Mouse (Mus musculus) CH12.LX (cell line): ENCODE measurements around the gene Ubash3a. TPM values are rescaled to one million over a fixed set of nuclear protein-coding genes. Genes with fewer than 3 reads are reported as not detected.

Experiments
- DNase-seq: peaks from one replicate; pipeline ENCODE4 v3.0.0-alpha.2; 2013; ENCODE audit errors: extremely low read depth
- H3K27ac ChIP-seq: 2 replicates; pipeline ENCODE4 v1.5.1; 2012; ENCODE audit warnings: low read depth, mild to moderate bottlenecking, control low read depth, moderate library complexity; ENCODE audit not compliant: insufficient read depth
- H3K27me3 ChIP-seq: replicated peaks from 2 replicates; pipeline ENCODE3; 2012; ENCODE audit warnings: inconsistent platforms
- H3K36me3 ChIP-seq, 2 experiments: replicated peaks in 1 of 2; 2 replicates each; pipeline versions ENCODE3 to v1.6.1; 2012; ENCODE audit warnings: inconsistent platforms in 1 of 2, low read length in 1 of 2, mild to moderate bottlenecking in 1 of 2, mixed read lengths in 1 of 2, moderate library complexity in 1 of 2; ENCODE audit not compliant: control insufficient read depth in 1 of 2, insufficient read depth in 1 of 2
- H3K4me1 ChIP-seq, 2 experiments: 2 replicates each; pipeline ENCODE4 v1.6.1; 2012; ENCODE audit warnings: inconsistent platforms in 1 of 2, moderate library complexity in 1 of 2; ENCODE audit not compliant: insufficient read depth in 2 of 2, control insufficient read depth in 1 of 2
- H3K4me2 ChIP-seq: 2 replicates; pipeline ENCODE4 v1.6.1; 2012; ENCODE audit warnings: low read depth, mild to moderate bottlenecking, control low read depth; ENCODE audit not compliant: poor library complexity, insufficient read depth, severe bottlenecking
- H3K4me3 ChIP-seq, 3 experiments: fragments of 150-350 bp in 1 of 3; sonication (generic) in 1 of 3; replicated peaks in 1 of 3; 2 replicates each; pipeline versions ENCODE3 to v1.5.1; 2011 to 2012; ENCODE audit warnings: low read depth in 2 of 3, low read length in 2 of 3, mild to moderate bottlenecking in 2 of 3, moderate library complexity in 2 of 3, control low read depth in 1 of 3, improper control_type of control experiment in 1 of 3, inconsistent platforms in 1 of 3, mixed read lengths in 1 of 3; ENCODE audit not compliant: poor library complexity in 1 of 3
- H3K79me2 ChIP-seq: replicated peaks from 2 replicates; pipeline ENCODE4 v1.6.1; 2012; ENCODE audit warnings: mild to moderate bottlenecking, moderate library complexity; ENCODE audit not compliant: control insufficient read depth, poor library complexity, insufficient read depth, severe bottlenecking; ENCODE audit errors: extremely low read depth
- H3K9ac ChIP-seq: 2 replicates; pipeline ENCODE4 v1.6.1; 2012; ENCODE audit warnings: low read depth, mild to moderate bottlenecking, control low read depth, moderate library complexity; ENCODE audit not compliant: insufficient read depth
- H3K9me3 ChIP-seq: replicated peaks from 2 replicates; pipeline ENCODE3; 2012; ENCODE audit warnings: low read length, inconsistent platforms, mixed read lengths
- BHLHE40 ChIP-seq: IDR thresholded peaks from 2 replicates; pipeline ENCODE4 v1.6.1; 2011; ENCODE audit warnings: mild to moderate bottlenecking, low read depth, low read length, improper control_type of control experiment
- CHD2 ChIP-seq: IDR thresholded peaks from 2 replicates; pipeline ENCODE4 v1.6.1; 2011; ENCODE audit warnings: low read length, improper control_type of control experiment
- CTCF ChIP-seq, 2 experiments: IDR thresholded peaks in 1 of 2; conservative IDR thresholded peaks in 1 of 2; 2 replicates each; pipeline ENCODE4 v1.5.1; 2011 to 2012; ENCODE audit warnings: low read depth in 2 of 2, low read length in 2 of 2, improper control_type of control experiment in 1 of 2, inconsistent platforms in 1 of 2, mild to moderate bottlenecking in 1 of 2, moderate library complexity in 1 of 2
- ELF1 ChIP-seq: IDR thresholded peaks from 2 replicates; pipeline ENCODE4 v1.6.1; 2014; ENCODE audit warnings: low read depth, mild to moderate bottlenecking, inconsistent platforms, low read length, improper control_type of control experiment
- EP300 ChIP-seq: IDR thresholded peaks from 2 replicates; pipeline ENCODE4 v1.6.1; 2011; ENCODE audit warnings: low read length, improper control_type of control experiment
- HCFC1 ChIP-seq: IDR thresholded peaks from 2 replicates; pipeline ENCODE4 v1.6.1; 2012; ENCODE audit warnings: low read depth, mild to moderate bottlenecking, inconsistent platforms, low read length, improper control_type of control experiment
- JUN ChIP-seq: IDR thresholded peaks from 2 replicates; pipeline ENCODE4 v1.6.1; 2011; ENCODE audit warnings: low read depth, mild to moderate bottlenecking, low read length, improper control_type of control experiment, moderate library complexity; ENCODE audit not compliant: insufficient read depth
- JUND ChIP-seq: conservative IDR thresholded peaks from 2 replicates; pipeline ENCODE4 v1.6.1; 2011; ENCODE audit warnings: low read depth, low read length, improper control_type of control experiment
- KAT2A ChIP-seq: IDR thresholded peaks from 2 replicates; pipeline ENCODE4 v1.6.1; 2012; ENCODE audit warnings: low read length, improper control_type of control experiment, inconsistent platforms; ENCODE audit not compliant: insufficient replicate concordance
- MAFK ChIP-seq: IDR thresholded peaks from 2 replicates; pipeline ENCODE4 v1.6.1; 2011; ENCODE audit warnings: low read length, improper control_type of control experiment; ENCODE audit not compliant: insufficient replicate concordance
- MAZ ChIP-seq: IDR thresholded peaks from 2 replicates; pipeline ENCODE4 v1.6.1; 2012; ENCODE audit warnings: low read depth, mild to moderate bottlenecking, inconsistent platforms, low read length, improper control_type of control experiment, moderate library complexity
- MXI1 ChIP-seq: IDR thresholded peaks from 2 replicates; pipeline ENCODE4 v1.6.1; 2011; ENCODE audit warnings: mild to moderate bottlenecking, low read depth, low read length, improper control_type of control experiment
- MYC ChIP-seq: IDR thresholded peaks from 2 replicates; pipeline ENCODE4 v1.6.1; 2011; ENCODE audit warnings: low read depth, mild to moderate bottlenecking, improper control_type of control experiment, low read length
- NRF1 ChIP-seq: IDR thresholded peaks from 2 replicates; pipeline ENCODE4 v1.6.1; 2014; ENCODE audit warnings: low read depth, mild to moderate bottlenecking, inconsistent platforms, low read length, improper control_type of control experiment, moderate library complexity
- PAX5 ChIP-seq: IDR thresholded peaks from 2 replicates; pipeline ENCODE4 v1.6.1; 2012; ENCODE audit warnings: low read length, inconsistent platforms, mixed read lengths
- POLR2A ChIP-seq: IDR thresholded peaks from 2 replicates; pipeline ENCODE4 v1.6.1; 2011; ENCODE audit warnings: low read depth, mild to moderate bottlenecking, improper control_type of control experiment, low read length
- POLR2AphosphoS2 ChIP-seq: IDR thresholded peaks from 2 replicates; pipeline ENCODE4 v1.6.1; 2011; ENCODE audit warnings: low read depth, low read length, improper control_type of control experiment
- RAD21 ChIP-seq: IDR thresholded peaks from 2 replicates; pipeline ENCODE4 v1.6.1; 2011; ENCODE audit warnings: low read depth, mild to moderate bottlenecking, low read length, improper control_type of control experiment, moderate library complexity
- RCOR1 ChIP-seq: conservative IDR thresholded peaks from 2 replicates; pipeline ENCODE4 v1.6.1; 2012; ENCODE audit warnings: low read depth, mild to moderate bottlenecking, inconsistent platforms, low read length, improper control_type of control experiment
- SIN3A ChIP-seq: IDR thresholded peaks from 2 replicates; pipeline ENCODE4 v1.6.1; 2012; ENCODE audit warnings: low read length, improper control_type of control experiment, inconsistent platforms
- SMC3 ChIP-seq: IDR thresholded peaks from 2 replicates; pipeline ENCODE4 v1.6.1; 2011; ENCODE audit warnings: low read depth, low read length, improper control_type of control experiment
- TCF12 ChIP-seq: IDR thresholded peaks from 2 replicates; pipeline ENCODE4 v1.6.1; 2014; ENCODE audit warnings: low read depth, mild to moderate bottlenecking, inconsistent platforms, low read length, improper control_type of control experiment
- USF1 ChIP-seq: IDR thresholded peaks from 2 replicates; pipeline ENCODE4 v1.6.1; 2014; ENCODE audit warnings: low read depth, mild to moderate bottlenecking, inconsistent platforms, low read length, improper control_type of control experiment
- ZC3H11A ChIP-seq: IDR thresholded peaks from 2 replicates; pipeline ENCODE4 v1.6.1; 2012; ENCODE audit warnings: low read depth, mild to moderate bottlenecking, inconsistent platforms, low read length, improper control_type of control experiment
- ZKSCAN1 ChIP-seq: IDR thresholded peaks from 2 replicates; pipeline ENCODE4 v1.6.1; 2012; ENCODE audit warnings: low read depth, inconsistent platforms, low read length, improper control_type of control experiment, borderline replicate concordance
- ZNF384 ChIP-seq: IDR thresholded peaks from 2 replicates; pipeline ENCODE4 v1.6.1; 2012; ENCODE audit warnings: low read depth, low read length, improper control_type of control experiment, inconsistent platforms
- dilution Hi-C: fragments of 300-500 bp; cut with MboI; formaldehyde crosslinking; loops from 2 replicates; pipeline ENCODE4 v1.14.3; 2020; ENCODE audit warnings: low sequenced_read_pairs; ENCODE audit not compliant: extremely low pct_unique_long_range_greater_than_20kb, extremely low pct_ligation_motif_present
- in situ Hi-C: fragments of 300-500 bp; cut with MboI; formaldehyde crosslinking; loops from 3 replicates; pipeline ENCODE4 v1.14.3; 2019; ENCODE audit warnings: low sequenced_read_pairs, low pct_ligation_motif_present, low pct_unique_long_range_greater_than_20kb, mixed read lengths
- polyA plus RNA-seq: library from polyadenylated mRNA; unstranded; fragments of >175 nt; gene quantifications from 2 replicates; pipeline ENCODE4 v1.2.1, GENCODE M21; 2012; ENCODE audit warnings: low read depth; ENCODE audit not compliant: insufficient read length
- total RNA-seq, 2 experiments: library from RNA; depleted of rRNA; stranded (reverse); fragments of 300-350 nt in 1 of 2; fragments of >200 nt in 1 of 2; gene quantifications; 2 replicates each; pipeline ENCODE4 v1.2.3; 2012 to 2014

Gene Ubash3a
- total and polyA plus RNA-seq, 3 experiments = 0.08 to 0.17 TPM; not detected in 1

DNA sequence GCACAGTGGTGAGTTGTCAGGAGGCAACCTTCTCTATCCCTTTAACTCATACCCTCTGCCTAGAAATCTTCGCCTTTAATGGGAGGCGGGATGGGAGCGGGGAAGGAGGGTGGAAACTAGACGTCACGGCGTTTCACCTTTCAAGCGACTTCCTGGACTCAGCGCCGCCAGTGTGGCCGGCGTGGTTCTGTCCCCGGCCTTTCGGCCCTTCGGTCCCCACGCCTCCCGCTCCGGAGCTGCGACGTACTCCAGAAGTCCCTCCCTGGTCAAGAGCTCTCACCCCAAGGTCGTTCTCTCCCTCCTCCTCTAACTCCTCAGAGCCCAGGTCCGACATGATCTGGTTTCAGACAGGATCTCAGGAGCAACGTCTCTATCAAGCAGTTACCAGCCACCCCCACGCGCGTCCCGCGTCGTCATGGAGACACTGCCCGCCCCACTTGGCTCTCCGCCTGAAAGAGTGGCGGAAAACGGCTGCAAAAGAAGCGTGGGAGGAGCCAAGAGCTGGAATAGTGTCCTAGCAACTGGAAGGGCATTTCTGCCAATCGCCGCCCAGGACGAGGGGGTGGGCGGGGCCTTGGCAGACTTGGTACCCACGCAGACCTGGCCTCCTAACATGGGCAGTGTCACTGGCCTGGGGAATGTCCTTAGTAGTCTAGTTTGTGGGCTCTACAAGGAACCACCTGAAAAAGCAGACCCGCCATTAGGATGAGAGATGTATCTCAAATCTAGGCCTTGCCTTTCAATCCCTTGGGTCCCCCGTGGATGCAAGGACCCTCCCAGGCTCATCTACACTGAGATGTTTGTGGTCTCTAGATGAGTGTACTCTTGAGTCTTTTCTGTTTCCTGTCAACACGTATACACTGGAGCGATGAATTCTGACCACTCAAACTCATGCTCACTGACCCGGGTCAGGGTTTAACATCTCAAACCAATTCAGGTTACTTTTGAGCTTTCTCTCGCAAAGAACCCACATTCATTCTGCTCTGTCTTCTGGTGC, 69.5 kb downstream of the Ubash3a start, which contains the start of gene Rsph1:
TSS of gene Rsph1 (minus strand) at position 462 of the 997 bp plus-strand sequence.
- Histone ChIP-seq H3K79me2 (no peaks in the 10 kb centered on the region), H3K9ac (no peak within 1 kb of the TSS), H3K27ac (no peak within 1 kb of the TSS), H3K9me3 (no peaks in the 10 kb centered on the region), H3K4me1 (peaks cover 3 to 5% of the 10 kb centered on the region in 2 experiments; a peak in 2 of 4 replicates), H3K4me3 (no peak within 1 kb of the TSS), H3K4me2 (no peak within 1 kb of the TSS), H3K27me3 (peaks cover 10% of the 10 kb centered on the region), H3K36me3 (no peaks in the 10 kb centered on the region)
- no peak for DNase-seq
- in situ Hi-C loops (no loop called here), dilution Hi-C loops (no loop called here)
- TF ChIP-seq TCF12 (no peak), MYC (no peak), SIN3A (no peak), KAT2A (no peak), JUND (no peak), CHD2 (no peak), SMC3 (no peak), RAD21 (no peak), ELF1 (no peak), ZKSCAN1 (no peak), ZC3H11A (no peak), RCOR1 (no peak), POLR2A (no peak), ZNF384 (no peak), USF1 (no peak), HCFC1 (no peak), CTCF (conservative IDR thresholded peaks at IDR 0.05 in 1 of 2, IDR thresholded peaks at IDR 0.05 in 1 of 2; ENCODE audit: low read depth in 2 of 2, low read length in 2 of 2) (no peak), MXI1 (no peak)

DNA sequence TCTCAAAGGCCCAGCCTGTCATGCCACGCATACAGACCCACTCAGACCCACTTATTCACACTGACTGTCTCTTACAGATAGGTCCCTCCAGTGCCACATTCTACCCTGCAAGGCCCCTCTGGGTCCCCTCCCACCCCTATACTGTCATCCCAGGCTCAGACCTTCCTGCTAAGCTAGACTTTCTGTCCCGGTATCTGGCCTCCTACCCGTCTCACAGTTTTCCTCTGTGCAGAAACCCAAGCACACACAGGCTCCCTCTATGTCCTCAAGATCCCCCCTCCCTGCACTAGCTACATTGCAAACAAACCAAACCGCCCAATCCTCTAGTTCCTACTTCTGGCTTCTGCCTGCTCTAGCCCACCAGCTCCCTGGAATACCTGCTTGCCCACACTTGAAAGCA, 70.3 kb downstream of the Ubash3a start:
- no peaks in the 10 kb centered on the region for H3K36me3 ChIP-seq
- no peak overlapping the region for H3K9ac ChIP-seq
- no peak for DNase-seq
- no peak overlapping the region for H3K4me3 ChIP-seq
- dilution Hi-C loops (no loop called here), in situ Hi-C loops (no loop called here)
- no peaks in the 10 kb centered on the region for H3K79me2 ChIP-seq
- peaks cover 9% of the 10 kb centered on the region for H3K27me3 ChIP-seq
- H3K9me3 ChIP-seq = no peaks in the 10 kb centered on the region
- H3K4me2 ChIP-seq = no peak overlapping the region
- TF ChIP-seq ZNF384 (no peak), RCOR1 (no peak), BHLHE40 (no peak), POLR2AphosphoS2 (no peak), NRF1 (no peak), MAZ (no peak), EP300 (no peak), HCFC1 (no peak), MAFK (no peak), SMC3 (no peak), MYC (no peak), POLR2A (no peak), ZC3H11A (no peak), JUN (no peak), PAX5 (no peak), MXI1 (no peak), KAT2A (no peak), TCF12 (no peak)
- H3K4me1 ChIP-seq = peaks cover 3 to 5% of the 10 kb centered on the region in 2 experiments; a peak in 2 of 4 replicates
- no peak overlapping the region for H3K27ac ChIP-seq
